Mouse (Mus musculus): Measurements from ENCODE around the gene Zdhhc16. TPM values are rescaled to one million over a fixed set of nuclear protein-coding genes. Genes with fewer than 3 reads are reported as not detected.

The Zdhhc16 gene
- polyA plus RNA-seq (2012; ENCODE audit: insufficient read depth, insufficient read length, low replicate concordance, missing spikeins) = not detected in 2 replicates

- H3K27ac ChIP-seq (ENCODE audit: insufficient read depth, low read depth, low read length) = no peak within 1 kb of the TSS
- under 1% methylated on average over 47 of the region's 47 CpGs for WGBS
These were observed at the start of gene Zdhhc16, which contains the start of gene Exosc1 for GRCm38 (mm10) chr19:41933179-41934086. TSS of gene Zdhhc16 (plus strand) at chr19:41933480. TSS of gene Exosc1 (minus strand) at chr19:41933423.

GRCm38 (mm10) chr19:41883882-41884281 lies 49.4 kb upstream of the Zdhhc16 start:
- 94% methylated on average over 9 of the region's 9 CpGs for WGBS
- no peak overlapping the region for H3K27ac ChIP-seq (ENCODE audit: insufficient read depth, low read depth, low read length)
- TF ChIP-seq CTCF (IDR thresholded peaks at IDR 0.05; ENCODE audit: insufficient read depth, low read depth, low read length) (no peak), POLR2A (IDR thresholded peaks at IDR 0.05; ENCODE audit: insufficient read depth, low read depth, low read length) (no peak)
- no peak overlapping the region for H3K4me3 ChIP-seq (ENCODE audit: insufficient read depth, low read depth, low read length)
- no peaks in the 10 kb centered on the region for H3K4me1 ChIP-seq (ENCODE audit: control insufficient read depth, insufficient read depth, low read length)

More at GRCm38 (mm10) chr19:41933179-41934086, at the start of gene Zdhhc16, which contains the start of gene Exosc1:
- TF ChIP-seq POLR2A (IDR thresholded peaks at IDR 0.05; ENCODE audit: insufficient read depth, low read depth, low read length) (peak; percentile 79), CTCF (IDR thresholded peaks at IDR 0.05; ENCODE audit: insufficient read depth, low read depth, low read length) (no peak)
- peak within 1 kb of the TSS; percentile 92 for H3K4me3 ChIP-seq (ENCODE audit: insufficient read depth, low read depth, low read length)
- H3K4me1 ChIP-seq (ENCODE audit: control insufficient read depth, insufficient read depth, low read length) = peaks cover 3% of the 10 kb centered on the region; the same call in 1 of the 2 replicates

DNA sequence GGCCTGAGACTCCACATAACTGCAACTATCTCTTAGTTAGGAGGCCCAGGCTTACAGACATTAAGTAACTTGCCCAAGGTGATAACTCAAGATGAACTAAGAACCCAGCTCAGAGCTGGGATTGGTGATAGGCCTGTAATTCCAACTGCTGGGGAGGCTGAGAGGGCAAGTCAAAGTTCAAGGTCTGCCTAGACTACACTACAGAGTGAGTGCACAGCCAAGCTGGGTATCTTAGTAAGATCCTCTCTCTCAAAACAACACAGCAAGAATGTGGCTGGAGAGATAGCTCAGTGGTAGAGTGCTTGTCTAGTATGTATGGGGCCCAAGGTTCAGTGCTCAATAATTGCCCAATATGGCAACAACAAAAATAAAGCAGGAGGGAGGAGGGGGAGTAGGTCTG lies 45.1 kb upstream of the Zdhhc16 start:
- H3K4me1 ChIP-seq (ENCODE audit: control insufficient read depth, insufficient read depth, low read length) = no peaks in the 10 kb centered on the region
- no peak for TF ChIP-seq CTCF (IDR thresholded peaks at IDR 0.05; ENCODE audit: insufficient read depth, low read depth, low read length)
- no peak for TF ChIP-seq POLR2A (IDR thresholded peaks at IDR 0.05; ENCODE audit: insufficient read depth, low read depth, low read length)
- H3K27ac ChIP-seq (ENCODE audit: insufficient read depth, low read depth, low read length) = no peak overlapping the region
- H3K4me3 ChIP-seq (ENCODE audit: insufficient read depth, low read depth, low read length) = no peak overlapping the region

GRCm38 (mm10) chr19:41894959-41895358 lies 38.3 kb upstream of the Zdhhc16 start:
- TF ChIP-seq CTCF (IDR thresholded peaks at IDR 0.05; ENCODE audit: insufficient read depth, low read depth, low read length) (no peak), POLR2A (IDR thresholded peaks at IDR 0.05; ENCODE audit: insufficient read depth, low read depth, low read length) (no peak)
- peak overlapping the region; percentile 88; the same call in 1 of the 2 replicates for H3K4me3 ChIP-seq (ENCODE audit: insufficient read depth, low read depth, low read length)
- WGBS = 45% methylated on average over 7 of the region's 7 CpGs
- H3K4me1 ChIP-seq (ENCODE audit: control insufficient read depth, insufficient read depth, low read length) = peaks cover 8% of the 10 kb centered on the region
- no peak overlapping the region for H3K27ac ChIP-seq (ENCODE audit: insufficient read depth, low read depth, low read length)

GRCm38 (mm10) chr19:41895460-41896318 lies 37.6 kb upstream of the Zdhhc16 start, which contains the start of gene Rrp12:
TSS of gene Rrp12 (minus strand) at chr19:41896173.
- Histone ChIP-seq H3K4me3 (ENCODE audit: insufficient read depth, low read depth, low read length) (peak within 1 kb of the TSS; percentile 88), H3K27ac (ENCODE audit: insufficient read depth, low read depth, low read length) (no peak within 1 kb of the TSS), H3K4me1 (ENCODE audit: control insufficient read depth, insufficient read depth, low read length) (peaks cover 8% of the 10 kb centered on the region)
- TF ChIP-seq POLR2A (IDR thresholded peaks at IDR 0.05; ENCODE audit: insufficient read depth, low read depth, low read length) (no peak), CTCF (IDR thresholded peaks at IDR 0.05; ENCODE audit: insufficient read depth, low read depth, low read length) (no peak)
- WGBS = under 1% methylated on average over 46 of the region's 46 CpGs

GRCm38 (mm10) chr19:41896319-41896711 lies 37.0 kb upstream of the Zdhhc16 start:
- peaks cover 8% of the 10 kb centered on the region for H3K4me1 ChIP-seq (ENCODE audit: control insufficient read depth, insufficient read depth, low read length)
- H3K27ac ChIP-seq (ENCODE audit: insufficient read depth, low read depth, low read length) = no peak overlapping the region
- 10% methylated on average over 18 of the region's 18 CpGs for WGBS

GRCm38 (mm10) chr19:41898860-41899259 lies 34.4 kb upstream of the Zdhhc16 start:
- no peak overlapping the region for H3K4me3 ChIP-seq (ENCODE audit: insufficient read depth, low read depth, low read length)
- TF ChIP-seq POLR2A (IDR thresholded peaks at IDR 0.05; ENCODE audit: insufficient read depth, low read depth, low read length) (no peak), CTCF (IDR thresholded peaks at IDR 0.05; ENCODE audit: insufficient read depth, low read depth, low read length) (no peak)
- H3K4me1 ChIP-seq (ENCODE audit: control insufficient read depth, insufficient read depth, low read length) = peaks cover 8% of the 10 kb centered on the region
- H3K27ac ChIP-seq (ENCODE audit: insufficient read depth, low read depth, low read length) = no peak overlapping the region
- WGBS = 57% methylated on average over 4 of the region's 4 CpGs

More at GRCm38 (mm10) chr19:41896319-41896711, 37.0 kb upstream of the Zdhhc16 start:
- no peak for TF ChIP-seq CTCF (IDR thresholded peaks at IDR 0.05; ENCODE audit: insufficient read depth, low read depth, low read length)
- no peak for TF ChIP-seq POLR2A (IDR thresholded peaks at IDR 0.05; ENCODE audit: insufficient read depth, low read depth, low read length)
- peak overlapping the region; percentile 88 for H3K4me3 ChIP-seq (ENCODE audit: insufficient read depth, low read depth, low read length)

- no peak overlapping the region for H3K4me3 ChIP-seq (ENCODE audit: insufficient read depth, low read depth, low read length)
- H3K4me1 ChIP-seq (ENCODE audit: control insufficient read depth, insufficient read depth, low read length) = 0 out of 2 replicates have a peak, but pooled peaks cover 3% of the 10 kb centered on the region
- WGBS = 88% methylated on average over 8 of the region's 8 CpGs
- no peak overlapping the region for H3K27ac ChIP-seq (ENCODE audit: insufficient read depth, low read depth, low read length)
- TF ChIP-seq CTCF (IDR thresholded peaks at IDR 0.05; ENCODE audit: insufficient read depth, low read depth, low read length) (no peak), POLR2A (IDR thresholded peaks at IDR 0.05; ENCODE audit: insufficient read depth, low read depth, low read length) (no peak)
These were observed 32.7 kb upstream of the Zdhhc16 start for GRCm38 (mm10) chr19:41900495-41901090.
